Mouse (Mus musculus) frontal cortex, adult (tissue): ENCODE data around the gene Lcorl.
"Not testable (repeated sequence)": the region's sequence is repeated elsewhere in the genome, so short reads cannot be mapped to it uniquely, and the experiment has no call there.

Experiments
- ATAC-seq: cut with Nextera tagmentation; 2 replicates; pipeline ENCODE4 v1.9.2; 2017; ENCODE audit warnings: mild to moderate bottlenecking, moderate library complexity, mixed read lengths; ENCODE audit not compliant: low TSS enrichment

Lcorl gene

DNA sequence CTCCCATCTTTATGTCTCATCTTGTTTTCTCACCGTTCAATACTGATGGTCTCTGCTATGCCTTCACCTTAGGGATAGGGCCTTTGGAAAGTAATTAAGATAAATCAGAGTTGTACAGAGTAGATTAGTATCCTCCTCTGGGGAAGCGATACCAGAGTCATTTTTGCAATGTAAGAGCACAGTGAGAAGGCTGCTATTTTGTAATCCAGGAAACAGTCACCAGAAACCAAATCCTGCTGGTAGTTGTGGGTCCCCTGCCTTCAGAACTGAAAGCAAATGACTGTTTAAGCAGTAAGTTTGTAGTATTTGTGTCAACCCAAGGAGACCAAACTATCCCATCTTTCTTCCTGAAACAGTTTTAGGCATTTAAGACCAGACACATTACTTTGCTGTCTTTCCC, 147.8 kb downstream of the Lcorl start:
- ATAC-seq = no peak

DNA sequence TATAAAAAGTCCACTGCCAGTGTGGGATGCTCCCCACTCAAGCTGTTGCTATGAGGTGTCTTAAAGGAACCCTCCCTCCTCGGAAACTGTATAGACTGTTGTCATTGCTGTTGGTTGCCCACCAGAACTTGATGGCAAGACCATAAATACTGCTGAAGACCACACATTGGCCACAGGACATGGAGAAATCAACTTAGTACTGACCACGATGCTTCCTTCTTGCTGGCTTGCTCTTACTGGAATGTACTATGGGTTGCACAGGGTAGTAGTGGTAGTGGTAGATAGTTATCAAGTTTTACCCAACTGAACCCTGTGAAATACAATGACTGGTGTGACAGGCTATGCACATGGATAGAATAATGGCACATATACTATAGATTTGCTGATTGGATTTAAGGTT, 150.6 kb downstream of the Lcorl start:
- ATAC-seq = peak; percentile 77

DNA sequence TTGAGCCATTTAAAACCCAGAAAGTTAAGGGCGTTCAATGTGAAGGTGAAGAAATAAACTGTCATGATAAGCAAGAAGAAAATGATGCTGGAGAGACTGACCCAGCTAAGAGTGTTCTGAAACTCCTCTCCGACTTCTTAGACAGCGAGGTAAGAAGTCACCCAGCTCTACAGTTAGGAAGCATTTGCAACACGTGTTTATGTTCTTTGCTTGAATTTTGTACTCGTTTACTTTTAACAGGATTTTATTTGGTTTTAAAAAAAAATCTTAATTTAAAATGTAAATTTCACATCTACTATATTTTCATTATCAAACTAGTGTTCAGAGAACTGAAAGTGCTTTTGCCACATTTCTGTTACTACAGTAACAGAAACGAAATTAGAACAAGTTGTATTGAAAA, 165.7 kb downstream of the Lcorl start:
- ATAC-seq = no peak

DNA sequence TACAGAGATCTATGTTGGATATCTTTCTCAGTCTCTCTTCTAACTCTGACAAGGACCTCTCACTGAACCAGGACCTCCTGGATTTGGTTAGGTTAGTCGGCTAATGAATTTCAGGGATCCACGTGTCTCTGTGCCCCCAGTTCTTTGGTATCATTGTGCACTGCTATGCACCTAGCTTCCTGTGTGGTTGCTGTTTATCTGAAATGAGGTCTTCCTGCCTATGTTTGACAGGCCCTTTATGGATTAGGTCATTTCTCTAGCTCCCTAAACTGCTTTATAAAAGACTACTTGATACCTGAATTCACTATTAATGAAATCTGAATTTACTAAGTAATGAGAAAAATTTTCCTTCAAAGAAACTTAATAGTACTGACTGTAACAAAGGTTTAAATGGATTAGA, 166.6 kb downstream of the Lcorl start:
- ATAC-seq = no peak

DNA sequence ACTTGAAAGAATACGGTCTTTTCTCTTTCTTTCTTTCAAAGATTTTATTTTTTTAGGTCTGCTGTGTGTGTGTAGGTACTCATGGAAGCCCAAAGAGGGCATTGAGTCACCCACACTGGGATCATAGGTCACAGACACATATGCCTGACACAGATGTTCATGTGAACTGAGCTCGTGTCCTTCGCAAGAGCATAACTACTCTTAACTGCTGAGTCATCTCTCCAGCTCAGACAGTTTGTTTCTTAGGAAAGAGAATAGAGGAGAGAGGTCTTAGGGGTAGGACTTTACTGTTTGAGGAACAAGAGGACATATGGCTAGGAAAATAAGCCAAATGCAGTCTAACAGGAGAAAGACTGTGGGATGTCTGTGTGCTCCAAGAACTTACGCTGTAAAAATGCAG, 168.3 kb downstream of the Lcorl start:
- peak; percentile 47 for ATAC-seq

DNA sequence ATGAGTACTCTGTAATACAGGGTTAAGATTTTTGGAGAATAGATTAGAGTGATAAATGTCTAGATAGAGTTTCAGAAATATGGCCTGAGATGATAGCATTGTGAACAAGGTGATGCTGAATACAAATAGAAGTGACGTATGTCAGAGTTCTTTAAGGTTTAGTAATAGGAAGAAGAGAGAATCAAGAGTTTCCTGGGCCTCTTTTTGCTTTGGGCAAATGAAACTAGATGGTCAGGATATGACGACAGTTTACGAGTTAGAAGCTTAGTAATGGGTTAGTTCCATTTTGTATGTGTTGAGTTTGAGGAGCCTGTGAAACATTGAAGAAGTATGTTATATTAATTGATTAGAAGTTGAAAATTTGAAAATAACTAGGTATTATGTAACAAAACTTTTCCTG, 171.2 kb downstream of the Lcorl start:
- ATAC-seq = no peak

DNA sequence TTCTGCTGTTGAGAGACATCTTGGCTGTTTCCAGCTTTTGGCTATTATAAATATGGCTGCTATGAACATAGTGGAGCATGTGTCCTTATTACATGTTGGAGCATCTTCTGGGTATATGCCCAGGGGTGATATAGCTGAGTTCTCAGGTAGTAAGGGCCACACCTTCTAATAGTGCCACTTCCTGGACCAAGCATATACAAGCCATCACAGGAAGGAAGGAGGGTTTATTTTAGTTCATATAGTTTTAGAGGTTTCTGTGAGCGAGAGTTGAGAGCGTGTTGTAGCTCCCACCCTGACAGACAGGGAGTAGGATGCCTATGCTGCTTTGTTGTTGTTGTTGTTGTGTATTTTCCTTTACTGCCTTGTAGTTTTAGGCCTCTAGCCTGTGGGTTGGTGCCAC, 172.2 kb downstream of the Lcorl start:
- no peak for ATAC-seq

DNA sequence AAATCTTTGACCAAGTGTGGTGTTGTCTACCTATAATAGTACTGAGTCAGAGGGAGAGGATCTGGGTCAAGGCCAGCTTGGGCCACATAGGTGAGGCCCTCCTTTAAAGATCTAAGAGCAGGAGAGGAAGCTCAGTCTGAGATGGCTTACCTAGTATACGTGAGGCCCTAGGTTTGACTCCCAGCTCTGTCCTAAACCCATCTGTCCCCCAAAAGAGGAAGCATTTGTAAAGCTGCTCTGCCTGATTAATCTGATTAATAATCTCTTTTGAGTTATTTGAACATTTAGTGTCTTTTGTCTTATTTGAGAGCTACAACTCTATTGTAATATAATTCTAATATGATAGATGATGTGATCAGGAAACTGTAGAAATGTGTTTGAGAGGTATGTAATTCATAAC, 174.0 kb downstream of the Lcorl start:
- ATAC-seq = no peak

DNA sequence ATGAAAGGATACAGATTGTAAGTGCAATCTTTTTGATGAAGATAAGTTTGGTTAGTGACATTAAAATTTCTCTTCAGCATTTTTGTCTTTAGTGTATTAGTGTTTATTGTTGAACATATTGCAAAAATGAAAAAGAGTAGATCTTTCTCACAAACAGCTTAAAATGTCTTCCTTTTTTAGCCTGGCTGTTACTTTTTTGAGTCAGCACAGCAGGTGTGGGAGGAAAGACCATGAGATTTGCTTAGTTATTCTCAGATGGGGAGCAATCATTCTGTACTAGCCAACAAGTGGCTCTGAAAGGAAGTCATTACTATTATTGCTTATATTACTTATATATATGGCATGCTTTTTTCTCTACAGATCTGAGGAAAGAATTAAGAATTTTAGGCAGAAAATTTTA, 177.5 kb downstream of the Lcorl start:
- no peak for ATAC-seq

DNA sequence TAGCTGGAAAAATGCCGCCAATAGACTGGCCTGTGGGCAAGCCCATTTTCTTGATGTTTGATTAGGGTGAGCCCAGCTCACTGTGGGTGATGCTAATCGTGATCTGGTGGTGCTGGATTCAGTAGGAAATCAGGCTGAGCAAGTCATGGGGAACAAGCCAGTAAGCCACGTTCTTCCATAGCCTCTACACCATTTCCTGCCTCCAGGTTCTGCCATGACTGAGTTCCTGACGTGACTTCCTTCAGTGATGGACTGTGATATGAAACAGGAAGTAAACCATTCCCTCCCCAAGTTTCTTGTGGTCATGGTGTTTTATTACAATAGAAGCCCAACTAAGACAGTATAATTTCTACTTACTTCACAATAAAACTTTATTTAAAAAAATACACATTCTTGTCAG, 179.8 kb downstream of the Lcorl start:
- ATAC-seq = no peak

DNA sequence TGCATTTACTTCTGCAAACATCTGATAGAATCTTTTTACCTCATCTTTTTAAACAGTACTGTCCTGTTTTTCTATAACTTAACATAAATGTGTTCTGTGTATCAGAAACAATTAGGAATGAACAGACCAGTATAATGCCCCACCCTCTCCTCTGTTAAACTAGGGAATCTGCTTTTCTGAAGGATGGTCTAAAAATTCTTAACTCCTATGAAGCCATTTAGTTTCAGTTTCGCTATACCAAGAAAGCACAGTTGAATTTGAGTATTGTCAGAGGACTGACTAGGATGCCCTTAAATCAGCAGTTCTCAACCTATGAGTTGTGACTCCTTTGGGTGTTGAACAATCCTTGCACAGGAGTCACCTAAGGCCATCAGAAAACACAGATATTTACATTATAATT, 182.4 kb downstream of the Lcorl start:
- no peak for ATAC-seq

DNA sequence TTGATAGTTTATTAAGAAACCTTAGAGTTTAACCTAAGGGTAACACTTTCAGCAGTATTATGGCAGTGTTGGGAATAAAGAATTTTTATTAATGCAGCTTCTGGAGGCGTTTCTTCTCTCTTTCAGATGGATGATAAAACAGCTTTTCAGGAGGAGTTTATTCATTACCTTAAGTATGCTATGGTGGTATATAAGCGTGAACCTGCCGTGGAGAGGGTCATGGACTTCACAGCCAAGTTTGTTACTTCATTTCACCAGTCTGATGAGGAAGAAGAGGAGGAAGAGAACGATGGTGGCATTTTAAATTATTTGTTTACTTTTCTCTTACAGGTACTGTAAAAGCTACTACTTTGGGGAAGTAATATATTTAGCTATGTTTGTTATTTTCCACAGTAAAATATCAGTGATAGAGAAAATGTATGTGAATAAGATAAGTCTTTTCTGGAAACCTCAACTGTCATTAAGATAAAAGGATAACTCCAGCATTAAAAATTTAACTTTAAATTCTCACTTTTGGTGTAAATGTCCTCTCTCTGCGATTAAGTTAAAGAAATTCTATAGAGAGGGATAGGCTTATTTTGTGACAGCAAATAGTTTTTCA, 186.4 kb downstream of the Lcorl start:
- no peak for ATAC-seq

DNA sequence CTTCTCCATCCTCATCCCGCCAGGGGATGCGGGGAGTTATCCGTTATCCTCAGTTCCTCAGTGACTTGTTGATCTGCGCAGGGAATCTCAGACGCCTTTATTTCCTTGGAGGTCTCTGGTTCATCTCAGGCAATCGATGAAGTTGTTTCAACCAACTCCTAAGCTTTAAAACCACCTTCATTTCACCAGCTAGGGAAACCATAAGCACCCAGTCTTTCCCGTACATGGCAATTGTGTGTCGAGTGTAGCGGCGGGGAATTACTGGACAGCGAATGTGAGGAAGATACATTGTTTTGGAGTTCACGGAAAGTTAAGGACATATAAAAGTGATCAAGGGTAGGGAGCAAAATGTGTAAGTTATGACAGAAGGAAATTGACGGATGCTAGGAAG, 187.1 kb downstream of the Lcorl start:
- no peak; the same call in 1 of the 2 replicates for ATAC-seq

DNA sequence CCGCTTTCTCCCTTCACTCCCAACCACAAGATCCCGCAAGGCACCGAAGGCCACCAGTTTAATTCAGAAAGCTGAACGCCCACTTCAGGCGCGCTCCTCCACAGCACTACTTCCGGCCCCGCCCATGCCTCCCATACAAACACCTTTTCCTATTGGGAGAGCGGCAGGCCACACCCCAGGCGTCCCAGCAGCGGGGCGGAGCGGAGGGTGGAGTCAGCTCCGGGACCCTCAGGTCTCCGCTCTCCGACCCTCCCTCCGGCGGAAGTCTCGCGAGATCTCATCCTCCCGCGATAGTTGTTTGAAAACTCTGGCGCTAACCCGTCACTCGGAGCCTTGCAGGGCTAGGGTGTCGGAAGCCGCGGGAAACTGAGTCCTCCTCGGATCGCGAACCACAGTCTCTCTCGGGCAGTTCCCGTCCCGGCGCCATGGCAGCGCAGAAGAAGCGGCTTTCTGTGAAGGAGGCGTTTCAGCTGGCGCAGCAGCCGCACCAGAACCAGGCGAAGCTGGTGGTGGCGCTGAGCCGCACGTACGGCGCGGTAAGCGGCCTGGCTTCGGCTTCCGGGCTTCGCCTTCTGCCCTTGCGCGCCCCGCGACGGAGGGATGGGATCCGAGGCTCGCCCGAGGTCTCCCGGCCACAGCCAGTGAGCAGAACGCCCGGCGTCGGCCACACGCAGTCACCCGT, 187.7 kb downstream of the Lcorl start, which contains the start of gene Ncapg:
Gene Ncapg, plus strand, starts transcription at position 322 of the 682 bp plus-strand sequence.
- ATAC-seq = peak; percentile 100

DNA sequence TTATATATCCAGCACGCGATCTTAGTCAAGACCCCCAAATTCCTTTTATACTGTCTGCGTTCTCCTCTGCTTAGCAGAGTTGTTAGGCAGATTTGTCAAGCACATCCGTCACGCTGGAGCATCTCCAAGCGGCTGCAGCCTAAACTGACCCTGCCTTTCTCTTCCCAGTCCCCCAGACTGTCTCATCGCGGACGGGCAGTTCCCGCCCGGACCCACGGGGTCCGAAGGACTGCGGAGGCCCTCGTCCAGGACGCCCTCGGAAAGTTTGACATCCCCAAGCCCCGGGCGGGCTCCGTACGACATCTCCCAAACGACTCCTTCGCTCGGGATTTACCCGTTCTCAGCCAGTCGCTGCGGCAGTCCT, 188.2 kb downstream of the Lcorl start:
- ATAC-seq = no peak

DNA sequence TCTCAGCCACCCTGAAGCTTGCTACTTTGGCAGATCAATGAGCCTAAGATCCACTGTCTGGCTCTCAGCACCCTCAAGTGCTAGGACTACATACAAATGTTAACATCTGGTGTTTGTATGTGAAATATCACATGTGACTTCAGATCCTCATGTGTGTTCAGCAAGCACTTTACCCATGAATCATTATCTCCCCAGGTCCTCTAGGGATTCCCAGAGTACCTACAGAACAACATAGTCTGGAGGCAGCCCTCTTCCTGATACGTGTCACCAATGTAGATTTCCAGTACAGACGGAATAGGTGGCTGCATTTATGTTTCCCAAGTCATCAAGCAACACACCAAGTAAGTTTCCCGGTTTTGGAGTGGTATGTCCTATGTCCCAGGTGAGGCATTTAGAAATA, 188.6 kb downstream of the Lcorl start:
- peak; percentile 56 for ATAC-seq

DNA sequence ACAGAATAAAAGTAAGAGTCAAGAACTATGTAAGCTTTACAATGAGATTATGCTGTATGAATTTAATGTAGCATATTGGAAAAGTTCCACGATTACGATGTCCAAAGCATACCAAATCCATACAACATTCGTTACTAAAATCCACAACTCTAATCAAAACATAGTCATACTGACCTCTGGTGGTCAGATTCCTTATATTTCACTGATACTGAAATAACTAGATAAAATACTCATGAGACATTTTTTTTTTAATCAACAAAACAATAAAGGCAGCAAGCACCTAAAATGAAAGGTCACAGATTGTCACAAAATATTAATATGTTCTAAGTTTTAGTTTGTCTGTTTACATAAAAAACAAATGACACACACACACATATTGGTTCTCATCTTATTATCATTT, 189.1 kb downstream of the Lcorl start:
- no peak for ATAC-seq

DNA sequence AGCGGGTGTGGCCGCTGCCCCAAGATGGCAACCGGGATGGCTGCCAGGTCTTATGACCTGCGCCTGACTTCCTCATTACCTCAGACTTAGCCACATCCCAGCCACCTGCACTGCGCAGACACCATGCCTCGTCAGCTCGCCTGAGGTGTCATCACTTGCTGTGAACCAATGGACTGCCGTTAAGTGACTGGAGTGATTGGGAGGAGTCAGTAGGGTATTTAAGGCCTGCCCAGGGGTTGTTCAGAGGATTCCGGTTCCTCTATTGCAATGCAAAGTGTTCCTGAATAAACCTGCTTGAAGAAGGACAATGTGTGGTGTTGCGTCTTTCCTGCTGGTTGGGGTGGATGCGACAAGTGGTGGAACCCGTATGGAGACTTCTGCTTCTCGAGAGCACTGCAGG, 199.0 kb downstream of the Lcorl start:
- ATAC-seq = not testable (repeated sequence)

DNA sequence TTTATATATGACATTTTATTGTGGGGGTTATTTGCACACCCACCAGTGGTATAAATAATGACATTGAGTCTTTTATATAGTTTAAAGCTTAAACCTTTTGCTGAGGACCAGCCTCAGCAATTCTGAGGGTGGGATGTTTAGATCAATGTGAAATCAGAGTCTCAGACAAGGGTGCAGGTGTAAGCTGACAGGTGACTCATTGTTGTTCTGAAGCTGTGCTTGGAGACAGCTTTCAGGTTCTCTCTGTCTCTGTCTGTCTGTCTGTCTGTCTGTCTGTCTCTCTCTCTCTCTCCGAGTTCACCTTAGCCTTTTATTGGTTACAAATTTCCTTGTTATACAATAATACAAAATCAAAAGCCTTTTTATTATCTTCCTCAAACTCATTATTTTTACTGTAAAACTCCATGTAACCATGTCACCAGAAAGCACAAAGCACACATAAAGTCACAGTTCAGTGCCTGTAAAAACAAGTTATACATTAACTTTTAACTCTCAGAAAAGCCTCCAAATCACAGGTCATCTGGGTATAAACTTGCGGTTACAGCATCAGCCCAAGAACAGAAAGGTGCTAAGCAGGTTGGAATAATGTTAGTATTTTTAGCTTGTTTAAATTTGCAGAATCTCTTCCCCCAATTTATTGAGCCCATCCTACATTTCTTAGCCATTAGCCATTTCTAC, 206.2 kb downstream of the Lcorl start:
- ATAC-seq = no peak
